Mouse (Mus musculus): ENCODE data around the gene Slc6a12. TPM values are rescaled to one million over a fixed set of nuclear protein-coding genes. Genes with fewer than 3 reads are reported as not detected.
"Not testable (repeated sequence)": the region's sequence is repeated elsewhere in the genome, so short reads cannot be mapped to it uniquely, and the experiment has no call there.

The Slc6a12 gene
- polyA plus RNA-seq, 2 experiments from 2014 or later, result not detected

DNA sequence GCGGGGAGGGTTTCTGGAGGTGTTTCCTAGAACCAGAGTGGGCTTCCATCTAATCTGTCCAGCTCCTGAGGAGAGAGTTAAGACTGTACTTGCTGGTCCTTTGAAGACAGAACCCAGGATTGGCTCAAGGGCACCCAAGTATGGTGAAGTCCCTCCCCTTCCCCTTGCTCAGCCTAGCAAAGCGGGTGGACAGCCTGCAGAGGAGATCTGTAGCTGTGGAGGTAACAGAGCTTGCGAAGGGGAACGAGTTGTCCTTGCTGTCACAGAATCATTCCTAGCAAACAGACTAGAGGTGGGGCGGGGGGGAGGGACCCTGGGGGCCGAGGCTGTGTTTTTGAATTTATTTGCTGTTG is 871 bp downstream of the Slc6a12 start:
- ATAC-seq, result no peak

GRCm38 (mm10) chr6:121344329-121344728 is 1.5 kb downstream of the Slc6a12 start:
- no peak for ATAC-seq

DNA sequence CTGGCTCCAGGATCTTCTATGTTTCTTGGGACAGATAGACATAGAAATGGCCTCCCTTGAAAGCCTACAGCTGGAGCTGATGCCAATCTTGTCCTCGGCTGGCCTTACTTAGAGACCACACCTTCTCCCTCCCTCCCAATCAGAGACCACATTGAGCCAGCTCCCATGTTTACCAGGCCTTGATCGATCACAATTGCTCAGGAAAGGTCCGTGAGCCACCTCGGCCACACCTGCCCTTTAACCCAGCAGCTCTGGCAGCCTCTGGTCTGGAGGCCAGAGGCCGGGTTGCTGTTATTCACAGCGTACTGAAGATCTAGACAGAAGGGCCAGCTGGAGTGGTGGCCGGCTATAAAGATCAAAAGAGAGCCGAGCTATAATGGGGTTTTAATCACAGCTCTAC is 3.6 kb downstream of the Slc6a12 start:
- no peak for ATAC-seq

GRCm38 (mm10) chr6:121352276-121352675 is 9.4 kb downstream of the Slc6a12 start:
- ATAC-seq, result no peak

DNA sequence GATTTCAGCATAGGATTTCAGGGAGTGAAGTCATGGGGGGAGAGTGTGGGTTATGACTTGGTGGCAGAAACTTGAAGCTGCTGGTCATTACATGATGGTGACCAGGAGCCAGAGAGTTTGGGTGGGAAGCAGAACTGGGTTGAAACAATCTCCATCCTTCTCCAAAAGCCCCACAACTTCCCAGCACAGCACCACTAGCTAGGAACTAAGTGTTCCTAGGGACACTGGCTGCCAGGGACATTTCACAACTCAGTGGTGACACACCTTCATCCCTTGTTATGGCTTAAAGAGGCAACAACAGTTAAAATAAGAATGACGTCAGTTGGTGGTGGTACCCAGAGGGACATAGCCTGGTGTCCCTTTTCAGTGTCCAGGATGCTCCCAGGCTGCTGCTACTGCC is 13.2 kb downstream of the Slc6a12 start:
- no peak for ATAC-seq

DNA sequence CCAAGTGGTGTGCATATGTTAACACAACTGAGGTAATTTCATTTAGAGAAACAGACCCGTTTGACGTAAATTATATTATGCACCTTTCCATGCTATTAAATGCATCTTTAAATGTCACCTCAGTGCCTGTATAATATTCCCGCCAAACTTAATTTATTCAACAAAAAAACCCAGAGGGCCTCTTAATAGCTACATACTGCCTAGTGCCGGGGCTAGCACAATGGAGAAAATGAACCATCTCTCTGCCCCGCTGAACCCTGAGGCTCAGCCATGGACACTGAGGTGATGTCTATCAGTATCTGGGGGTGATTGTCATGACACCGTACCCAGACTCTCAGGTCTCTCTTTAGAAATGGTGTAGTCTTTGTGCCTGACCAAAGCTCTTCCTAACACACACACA is 14.4 kb downstream of the Slc6a12 start:
- no peak for ATAC-seq

- no peak for ATAC-seq
Measured at GRCm38 (mm10) chr6:121363061-121363460, 20.2 kb downstream of the Slc6a12 start.

GRCm38 (mm10) chr6:121363956-121364355 is 21.1 kb downstream of the Slc6a12 start:
- ATAC-seq, result no peak

GRCm38 (mm10) chr6:121366537-121366936 is 23.7 kb downstream of the Slc6a12 start:
- not testable (repeated sequence) for ATAC-seq

DNA sequence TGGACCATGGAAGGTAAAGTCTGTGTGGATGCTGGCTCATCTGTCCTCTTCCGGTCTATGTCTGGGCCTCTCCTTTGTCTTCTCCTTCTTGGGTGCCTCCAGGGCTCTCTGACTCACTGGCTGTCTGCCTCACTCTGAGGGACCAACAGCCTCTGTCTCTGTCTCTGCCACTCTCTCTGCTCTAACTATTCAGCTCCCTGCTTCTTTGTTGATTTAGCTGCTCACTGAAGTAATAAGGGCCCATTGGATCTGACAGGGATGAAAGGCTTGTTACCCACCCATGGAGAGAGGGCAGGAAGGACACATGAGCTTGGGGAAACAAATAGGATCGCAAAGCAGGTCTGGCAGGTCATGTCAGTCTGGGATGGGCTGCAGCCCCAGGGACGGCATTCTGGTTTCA is 24.2 kb downstream of the Slc6a12 start:
- ATAC-seq, result no peak

DNA sequence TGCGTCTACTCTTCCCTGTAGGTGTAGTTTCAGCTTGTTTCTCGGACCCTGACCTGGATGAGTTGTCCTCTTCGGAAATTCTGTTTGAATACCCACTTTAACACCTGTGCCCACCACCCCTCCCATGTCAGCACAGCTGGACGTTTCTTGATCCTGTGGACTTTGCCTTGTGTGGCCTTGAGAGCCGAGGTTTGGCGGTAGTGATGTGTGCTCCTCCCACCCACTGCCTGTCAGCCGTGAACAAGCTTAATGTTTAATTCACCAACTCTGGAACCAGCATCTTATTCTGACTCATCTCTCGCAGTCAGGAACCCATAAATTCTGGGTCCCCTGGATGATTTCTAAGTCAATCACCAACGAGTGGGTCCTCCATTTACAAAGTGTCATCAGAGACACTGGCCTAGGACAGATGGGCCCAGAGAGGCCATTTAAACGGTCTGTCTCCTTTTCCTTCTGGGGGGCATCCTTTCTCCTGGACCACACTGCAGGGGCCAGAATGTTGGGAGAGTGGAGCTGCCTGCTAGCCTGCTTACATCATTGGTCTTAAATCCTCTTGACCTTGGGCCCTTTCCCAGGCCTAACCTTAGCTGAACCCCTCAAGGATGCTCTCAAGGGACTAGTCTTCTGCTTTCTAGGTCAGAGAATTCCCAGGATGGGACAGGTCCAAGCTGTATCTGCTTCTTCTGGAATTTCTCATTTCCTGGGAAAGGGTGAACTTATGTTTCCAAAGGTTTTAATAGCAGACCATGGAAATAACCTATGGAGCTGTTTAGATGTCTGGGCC is 28.5 kb downstream of the Slc6a12 start:
- ATAC-seq, result no peak

- no peak for ATAC-seq
Measured at GRCm38 (mm10) chr6:121376159-121376558, 33.3 kb downstream of the Slc6a12 start.

DNA sequence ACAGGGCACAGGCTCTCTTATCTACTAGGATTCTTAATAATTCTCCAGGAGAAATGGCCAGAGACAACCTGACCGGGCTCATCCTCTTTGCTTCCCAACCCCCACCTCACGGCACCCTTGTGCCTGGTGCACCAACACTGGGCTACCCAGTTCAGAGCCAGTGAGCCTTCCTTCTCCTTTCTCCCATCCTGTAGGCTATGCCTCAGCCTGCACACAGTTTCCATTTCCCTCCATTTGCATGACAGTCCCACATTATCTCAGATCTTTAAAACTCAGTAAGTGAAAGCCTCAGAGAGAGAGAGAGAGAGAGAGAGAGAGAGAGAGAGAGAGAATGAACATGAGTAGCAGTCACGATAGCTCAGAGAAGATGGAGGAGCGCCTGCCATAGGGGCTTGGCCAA is 35.4 kb downstream of the Slc6a12 start:
- no peak for ATAC-seq

DNA sequence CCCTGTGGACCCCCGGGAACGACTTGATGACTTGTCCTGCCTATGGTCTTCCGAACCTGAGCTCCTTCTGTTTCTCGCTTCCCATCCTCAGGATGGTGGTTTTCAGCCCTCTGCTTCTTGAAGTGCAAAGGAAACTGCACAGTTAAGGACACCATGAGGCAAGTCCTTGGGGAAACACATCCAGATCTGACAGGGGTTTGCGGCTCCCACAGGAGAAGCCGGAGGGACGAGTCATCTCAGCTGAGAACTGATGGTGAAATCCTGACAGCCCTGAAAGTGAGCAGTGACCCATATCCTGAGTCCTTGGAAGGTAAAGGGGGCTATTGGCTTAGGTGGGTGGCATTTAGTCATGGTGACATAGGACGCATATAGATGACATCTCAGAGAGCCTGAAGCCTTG is 37.7 kb downstream of the Slc6a12 start:
- ATAC-seq, result no peak

GRCm38 (mm10) chr6:121382071-121382470 is 39.2 kb downstream of the Slc6a12 start:
- no peak for ATAC-seq

DNA sequence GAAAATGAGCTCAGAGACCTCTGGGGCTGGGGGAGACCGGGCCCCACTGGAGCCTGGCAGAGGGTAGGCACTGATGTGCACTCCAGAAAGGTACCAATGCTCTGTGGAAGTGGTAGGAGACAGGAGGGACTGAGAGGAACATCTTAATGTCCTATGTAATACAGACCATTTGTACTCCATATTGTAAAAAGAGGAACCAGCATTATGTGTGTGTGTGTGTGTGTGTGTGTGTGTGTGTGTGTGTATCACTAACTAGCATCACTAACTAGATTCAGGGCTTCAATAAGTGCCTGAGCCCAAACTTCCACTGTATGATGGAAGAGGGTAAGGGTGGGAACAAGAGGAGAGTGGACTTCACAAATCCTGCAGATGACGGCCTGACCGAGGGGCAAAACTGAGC is 42.5 kb downstream of the Slc6a12 start:
- ATAC-seq, result no peak

- no peak for ATAC-seq
Measured at GRCm38 (mm10) chr6:121392610-121393252, 49.9 kb downstream of the Slc6a12 start.

- ATAC-seq, result no peak
Measured at GRCm38 (mm10) chr6:121401140-121401539, 58.3 kb downstream of the Slc6a12 start.

DNA sequence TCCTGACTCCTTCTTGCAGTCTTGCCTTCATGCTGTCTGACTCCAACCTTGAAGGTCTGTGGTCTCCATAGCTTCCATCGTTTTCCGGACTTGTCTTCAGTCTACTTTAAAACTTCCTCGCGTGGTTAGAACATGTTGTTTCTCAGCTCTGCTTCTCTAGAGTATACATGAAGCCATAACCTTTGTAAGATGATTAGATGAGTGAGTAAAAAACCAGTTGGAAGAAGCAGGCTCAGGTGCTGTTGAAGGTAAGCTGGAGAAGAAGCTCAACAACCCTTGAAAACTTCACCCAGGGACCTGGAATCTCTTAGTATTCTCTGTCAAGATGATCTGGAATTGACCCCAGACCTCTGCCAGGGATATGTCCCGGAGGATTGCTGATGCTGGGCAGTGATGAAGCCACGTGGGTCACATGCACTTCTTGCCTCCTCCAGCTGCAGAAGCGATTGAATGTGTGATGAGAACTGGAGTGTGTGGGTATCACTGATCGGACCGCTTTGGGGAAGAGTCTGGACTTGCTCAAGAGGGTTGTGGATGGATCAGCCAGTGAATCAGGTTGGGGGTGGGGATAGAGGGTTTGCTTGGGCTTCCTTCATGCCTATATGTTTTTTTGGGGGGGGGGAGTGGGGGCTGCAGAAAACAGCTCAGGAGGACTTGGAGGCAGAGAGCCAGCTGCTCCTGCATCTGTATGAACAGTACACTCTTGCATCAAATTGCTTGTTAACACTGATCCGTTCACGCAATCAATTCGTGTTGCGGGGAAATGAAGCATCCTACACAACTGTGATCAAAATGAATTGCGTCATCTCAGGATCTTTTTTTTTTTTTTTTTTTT is 59.2 kb downstream of the Slc6a12 start:
- ATAC-seq, result no peak

DNA sequence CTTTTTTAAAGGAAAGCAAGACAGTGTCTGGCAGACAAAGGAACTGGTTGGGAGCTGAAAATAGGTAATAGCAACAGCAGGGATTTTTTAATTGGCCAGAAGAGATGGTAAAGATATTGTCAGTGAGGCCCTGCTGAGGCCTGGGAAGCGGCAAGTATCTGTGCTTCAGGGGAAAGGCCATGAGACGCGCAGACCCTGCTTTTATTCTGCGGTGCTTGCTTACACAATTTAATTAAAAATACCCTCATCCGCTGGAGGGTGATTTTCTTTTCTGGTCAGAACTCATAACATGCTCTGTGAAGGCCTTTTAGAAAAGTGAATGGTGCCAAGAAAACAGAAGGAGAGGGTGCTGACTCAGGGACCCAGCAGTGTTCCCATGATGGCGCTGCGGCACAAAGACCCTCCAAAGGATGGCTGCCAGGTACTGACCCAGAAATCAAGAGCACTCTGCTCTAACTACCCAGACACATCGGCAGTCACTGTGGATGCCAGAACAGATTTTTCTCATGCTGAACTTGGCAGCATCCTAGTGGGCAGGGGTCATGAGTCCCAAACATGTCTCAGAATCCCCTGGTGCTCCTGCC is 59.9 kb downstream of the Slc6a12 start:
- ATAC-seq, result no peak

DNA sequence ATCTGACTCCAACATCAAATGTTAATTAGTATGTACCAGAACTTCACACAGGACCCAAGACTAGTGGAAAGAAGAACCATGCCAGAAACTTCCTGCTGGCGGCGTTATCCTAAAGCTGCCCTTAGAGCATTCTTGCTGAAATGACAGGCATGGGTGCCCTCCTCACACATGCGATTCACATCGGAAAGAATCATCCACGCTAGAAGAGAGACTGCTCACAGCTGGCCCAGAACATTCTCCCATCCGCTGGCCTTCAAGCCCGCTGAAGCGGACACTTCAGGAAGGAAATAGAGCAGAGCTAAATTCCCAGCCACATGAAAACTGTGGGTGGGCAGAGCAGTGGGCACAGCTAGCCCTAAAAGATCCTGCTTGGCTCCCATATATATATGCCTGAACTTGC is 62.4 kb downstream of the Slc6a12 start:
- ATAC-seq, result no peak

DNA sequence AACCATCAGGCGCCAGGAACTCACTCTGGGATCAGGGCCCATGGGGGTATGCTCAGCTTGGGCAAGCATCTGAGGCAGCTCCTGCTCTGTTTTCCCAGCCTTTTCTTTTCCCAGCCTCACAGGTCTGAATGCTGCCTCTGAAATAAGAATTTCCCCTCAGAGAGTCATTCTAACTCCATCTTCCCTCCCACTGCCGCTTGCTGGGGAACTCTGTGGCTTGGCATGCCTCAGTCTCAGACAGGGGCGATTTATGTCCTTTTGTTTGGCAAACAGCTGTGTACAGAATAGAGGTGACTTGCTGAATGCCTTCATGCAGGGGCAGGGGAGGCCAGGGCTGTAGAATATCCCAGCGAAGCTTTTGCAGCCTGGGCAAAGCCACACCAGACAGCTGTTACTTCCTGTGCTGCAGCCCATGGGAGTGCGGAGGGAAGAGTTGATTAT is 64.7 kb downstream of the Slc6a12 start:
- ATAC-seq, result no peak

Measured in CD4-positive, CD25-positive, alpha-beta regulatory T cell, adult 4 months (primary cell).